Mouse (Mus musculus): ENCODE data around the gene Lamtor3. TPM values are rescaled to one million over a fixed set of nuclear protein-coding genes. Genes with fewer than 3 reads are reported as not detected.
"Not testable (repeated sequence)": the region's sequence is repeated elsewhere in the genome, so short reads cannot be mapped to it uniquely, and the experiment has no call there.

Gene Lamtor3
- total RNA-seq, 4 experiments from 2014 or later, result 46.7 to 51.7 (median 50.5) TPM

DNA sequence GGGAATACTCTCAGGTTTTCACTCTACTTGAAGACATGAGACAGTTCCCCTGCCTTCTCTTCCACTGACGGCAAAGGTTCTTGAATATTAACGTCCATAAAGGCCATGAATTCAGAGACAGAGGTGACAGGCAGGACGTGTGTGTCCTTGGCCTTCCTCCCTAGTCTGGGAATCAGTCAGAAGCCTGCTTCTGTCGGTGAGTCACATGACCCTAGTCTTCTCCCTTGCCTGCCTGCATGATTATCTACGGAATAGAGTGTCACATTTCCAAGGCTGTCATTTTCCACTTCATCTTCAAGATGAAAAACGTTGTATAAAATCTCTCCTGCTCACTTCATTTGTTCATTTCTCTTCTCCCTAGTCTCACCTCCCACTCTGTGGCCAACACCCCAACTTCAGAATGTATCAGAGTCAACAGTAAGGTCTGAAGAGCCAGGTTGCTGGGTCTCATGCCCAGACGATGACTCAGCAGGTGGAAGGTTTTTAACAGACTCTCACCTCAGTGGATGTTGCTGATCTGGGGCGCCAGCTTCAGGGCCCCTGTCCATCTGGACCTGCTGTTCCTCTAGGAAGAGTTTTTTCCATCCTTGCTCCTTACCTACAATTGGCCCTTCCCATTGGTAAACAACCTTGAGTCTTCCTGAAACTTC, 43.6 kb downstream of the Lamtor3 start:
- no peak for DNase-seq (ENCODE audit: low spot score in 2 of 2)

- peak in 1 of 2 experiments; percentile 20 for DNase-seq (ENCODE audit: low spot score in 2 of 2)
Observed at GRCm38 (mm10) chr3:137963508-137963907, 45.2 kb downstream of the Lamtor3 start.

DNA sequence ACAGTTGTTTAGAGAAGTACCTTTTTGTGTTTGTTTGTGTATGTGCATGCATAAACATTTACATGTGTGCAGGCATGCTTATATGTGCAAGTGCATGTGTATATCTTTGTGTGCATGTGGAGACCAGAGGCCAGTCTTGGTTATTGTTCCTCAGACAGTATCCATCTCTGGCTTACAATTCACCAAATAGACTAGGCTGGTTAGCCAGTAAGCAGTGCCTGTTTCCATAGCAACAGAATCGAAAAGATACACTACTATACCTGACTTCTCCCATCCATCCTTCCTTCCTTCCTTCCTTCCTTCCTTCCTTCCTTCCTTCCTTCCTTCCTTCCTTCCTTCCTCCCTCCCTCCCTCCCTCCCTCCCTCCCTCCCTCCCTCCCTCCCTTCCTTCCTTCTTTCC, 45.7 kb downstream of the Lamtor3 start:
- not testable (repeated sequence) for DNase-seq (ENCODE audit: low spot score in 2 of 2)

DNA sequence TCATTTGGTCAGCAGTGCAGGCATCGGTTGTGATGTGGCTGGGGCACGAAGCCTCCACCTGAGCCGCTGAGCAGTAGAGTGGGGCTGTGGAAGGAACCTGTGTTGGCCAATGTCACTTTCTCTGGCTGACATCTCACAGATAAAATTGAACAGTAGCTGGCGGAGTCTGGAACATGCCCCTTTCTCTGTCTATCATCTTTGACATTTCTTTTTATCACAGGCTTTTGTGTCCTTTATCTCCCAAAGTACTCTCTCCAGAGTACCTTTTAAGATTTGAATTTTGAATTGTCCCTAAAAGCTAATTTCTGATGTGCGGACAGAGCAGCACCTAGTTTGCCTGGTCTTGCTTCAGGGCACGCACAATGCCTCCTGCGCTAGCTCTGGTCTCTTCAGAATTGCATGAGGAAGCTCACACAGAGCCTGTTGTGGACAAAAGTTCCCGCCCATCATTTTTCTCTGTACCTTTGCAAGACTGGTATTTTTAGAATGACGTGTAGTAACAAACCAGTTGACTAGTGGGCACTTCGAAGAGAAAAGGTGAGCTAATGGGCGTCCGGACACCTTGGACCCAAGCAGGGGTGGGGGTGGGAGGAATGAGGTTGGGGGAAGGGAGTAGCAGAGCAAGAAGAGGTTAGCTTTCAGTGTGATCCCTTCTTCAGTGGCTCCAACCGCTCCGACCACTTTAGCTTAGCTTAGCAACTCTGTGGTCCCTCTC, 50.0 kb downstream of the Lamtor3 start:
- no peak for DNase-seq (ENCODE audit: low spot score in 2 of 2)

GRCm38 (mm10) chr3:137968820-137969486, 50.6 kb downstream of the Lamtor3 start:
- no peak for DNase-seq (ENCODE audit: low spot score in 2 of 2)

- no peak for DNase-seq (ENCODE audit: low spot score in 2 of 2)
Observed at GRCm38 (mm10) chr3:137969951-137970350, 51.6 kb downstream of the Lamtor3 start.

- no peak for DNase-seq (ENCODE audit: low spot score in 2 of 2)
Observed at GRCm38 (mm10) chr3:137972224-137972623, 53.9 kb downstream of the Lamtor3 start.

DNA sequence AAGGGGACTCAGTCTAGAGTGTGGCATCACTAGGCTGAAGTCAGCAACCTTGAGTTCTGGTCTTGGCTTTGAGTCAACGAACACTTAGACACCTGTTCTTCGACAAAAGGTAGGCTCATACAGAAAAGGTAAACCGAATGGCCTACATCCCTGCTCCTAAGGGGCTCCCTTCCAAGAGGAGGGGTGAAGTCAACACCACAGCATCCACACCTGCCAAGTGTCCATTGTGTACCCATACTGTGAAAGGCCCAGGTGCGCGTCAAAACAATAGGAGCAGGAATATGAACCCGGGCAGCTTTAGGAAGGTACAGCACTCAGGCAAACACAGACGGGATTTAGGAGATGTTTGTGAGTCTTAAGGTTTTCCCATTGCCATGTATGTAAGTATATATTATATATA, 54.7 kb downstream of the Lamtor3 start:
- no peak for DNase-seq (ENCODE audit: low spot score in 2 of 2)

DNA sequence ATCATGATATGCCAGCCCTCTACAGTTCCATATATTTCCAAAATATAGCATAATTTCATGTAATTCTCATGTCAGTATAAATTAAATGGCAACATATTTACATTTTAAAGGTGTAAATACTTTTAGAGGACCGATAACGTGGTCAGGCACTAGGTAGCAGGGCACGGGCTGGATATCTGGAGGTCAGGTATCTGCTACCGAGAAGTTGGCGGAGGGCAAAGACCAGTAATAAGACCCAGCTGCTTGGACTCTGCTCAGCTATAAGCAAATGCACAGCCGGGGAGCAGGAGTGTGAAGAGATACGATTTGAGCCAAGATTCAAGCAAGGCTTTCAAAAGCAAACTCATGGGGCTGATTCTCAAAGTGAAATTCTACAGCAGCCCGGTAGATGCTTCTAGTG, 56.0 kb downstream of the Lamtor3 start:
- DNase-seq (ENCODE audit: low spot score in 2 of 2), result no peak

- DNase-seq (ENCODE audit: low spot score in 2 of 2), result no peak
Observed at GRCm38 (mm10) chr3:137975435-137975834, 57.1 kb downstream of the Lamtor3 start.

GRCm38 (mm10) chr3:137975856-137976423, 57.6 kb downstream of the Lamtor3 start:
- no peak for DNase-seq (ENCODE audit: low spot score in 2 of 2)

DNA sequence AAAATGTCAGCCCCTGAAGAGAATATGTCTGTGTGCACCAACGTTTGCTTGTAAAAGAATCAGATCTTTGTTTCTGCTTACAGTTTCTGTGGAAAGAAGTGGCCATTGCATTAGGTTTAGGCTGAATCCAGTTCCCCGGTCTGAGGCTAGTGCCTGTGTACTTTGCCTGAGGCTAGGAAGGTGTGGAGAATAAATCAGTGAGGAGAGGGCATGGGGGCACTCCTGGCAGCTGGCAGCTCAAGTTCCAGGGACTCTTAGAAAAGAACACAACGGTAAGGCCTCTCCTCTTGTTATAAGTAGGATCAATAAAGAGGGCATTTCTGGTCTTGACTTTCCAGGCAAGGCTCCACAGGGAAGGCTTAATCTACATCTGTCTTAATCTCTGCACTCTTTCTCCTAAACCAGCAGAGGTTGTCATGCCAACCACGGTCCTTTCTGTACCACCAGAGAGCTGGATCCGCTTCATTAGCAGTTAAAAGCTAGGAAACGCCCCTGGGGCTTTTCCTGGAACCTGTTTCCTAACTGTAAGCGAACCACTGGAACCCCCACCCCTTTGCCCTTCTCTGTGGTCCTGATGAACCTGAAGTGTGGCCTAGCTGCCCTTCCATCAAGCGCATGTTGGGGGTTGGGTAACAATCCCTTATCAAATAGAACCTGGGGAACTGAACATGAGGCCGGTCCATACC, 58.8 kb downstream of the Lamtor3 start:
- DNase-seq (ENCODE audit: low spot score in 2 of 2), result no peak

- DNase-seq (ENCODE audit: low spot score in 2 of 2), result no peak
Observed at GRCm38 (mm10) chr3:137977629-137978041, 59.3 kb downstream of the Lamtor3 start.

DNA sequence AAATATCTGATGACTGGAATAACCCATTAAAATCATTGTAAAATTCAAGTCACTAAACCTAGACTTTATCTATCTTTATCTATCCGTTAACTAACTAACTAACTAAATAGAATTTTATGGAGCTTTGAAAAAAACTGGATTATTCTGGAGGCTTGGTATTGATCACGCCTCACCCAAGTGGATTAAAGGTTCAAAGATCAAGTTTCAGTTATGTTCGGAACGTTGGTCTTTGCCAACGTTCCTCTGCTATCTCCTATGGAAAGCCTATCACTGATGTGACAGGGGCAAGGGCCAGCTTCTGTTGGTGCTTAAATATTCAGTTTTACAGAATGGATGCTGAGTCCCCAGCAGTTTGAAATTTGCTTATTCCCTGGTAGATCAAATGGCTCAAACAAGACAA, 59.9 kb downstream of the Lamtor3 start:
- DNase-seq (ENCODE audit: low spot score in 2 of 2), result no peak

Other genes with a start within 250 kb of the Lamtor3 start
- gene Gm21962, start 247.0 kb upstream of the Lamtor3 start, total RNA-seq (2022), result not detected
- gene H2afz, start 54.0 kb upstream of the Lamtor3 start, total RNA-seq (2022), result 10 to 100 TPM; 70.3 to 85.0 (median 79.7) TPM
- 1 to 10 TPM; 5.1 to 9.1 (median 7.7) TPM for gene Dnajb14, start 50.8 kb upstream of the Lamtor3 start, total RNA-seq (2022)
- gene Dapp1, start 63.0 kb downstream of the Lamtor3 start, total RNA-seq (2022), result 1 to 10 TPM; 1.2 to 2.4 (median 1.9) TPM
- gene 1110002E22Rik, start 146.5 kb downstream of the Lamtor3 start, total RNA-seq (2022), result 100 to 1,000 TPM in 1 of 4 experiments, 10 to 100 TPM in 3; 52.7 to 126 (median 95.8) TPM
- 1 to 10 TPM in 2 of 4 experiments, under 1 TPM in 2; 0.72 to 1.8 (median 1.2) TPM for gene Gm5105, start 148.9 kb downstream of the Lamtor3 start, total RNA-seq (2022)
- gene Trmt10a, start 224.9 kb downstream of the Lamtor3 start, total RNA-seq (2022), result 1 to 10 TPM in 3 of 4 experiments, under 1 TPM in 1; 0.80 to 2.5 (median 2.1) TPM
- 1 to 10 TPM; 1.3 to 2.5 (median 1.5) TPM for gene Mttp, start 226.5 kb downstream of the Lamtor3 start, total RNA-seq (2022)

Data from gastrocnemius, adult 8-10 months (tissue).